Mouse (Mus musculus): Measurements from ENCODE around the gene Tubb5. TPM values are rescaled to one million over a fixed set of nuclear protein-coding genes. Genes with fewer than 3 reads are reported as not detected.

Tubb5 gene
- polyA plus RNA-seq, 1 experiment, result 1,430 TPM

- Histone ChIP-seq H3K36me3 (ENCODE audit: control insufficient read depth, insufficient read depth, low read length, poor library complexity, severe bottlenecking) (no peaks in the 10 kb centered on the region), H3K27ac (ENCODE audit: insufficient read depth, low read length) (no peak overlapping the region), H3K4me1 (ENCODE audit: control insufficient read depth, insufficient read depth, low read length) (peaks cover 2% of the 10 kb centered on the region), H3K9me3 (replicated peaks; ENCODE audit: control insufficient read depth, insufficient read depth, low read length, poor library complexity, severe bottlenecking) (no peaks in the 10 kb centered on the region), H3K4me3 (ENCODE audit: low read depth, low read length) (no peak overlapping the region), H3K27me3 (ENCODE audit: control insufficient read depth, insufficient read depth, low read length, poor library complexity, severe bottlenecking) (no peaks in the 10 kb centered on the region), H3K9ac (ENCODE audit: low read depth, poor library complexity, severe bottlenecking) (no peak overlapping the region)
- TF ChIP-seq POLR2A (IDR thresholded peaks at IDR 0.05; ENCODE audit: insufficient read depth, low read length) (no peak), EP300 (IDR thresholded peaks at IDR 0.05; ENCODE audit: insufficient read depth, low read depth, low read length) (no peak), CTCF (IDR thresholded peaks at IDR 0.05; ENCODE audit: low read depth, low read length) (no peak)
These were observed 35.1 kb downstream of the Tubb5 start for GRCm38 (mm10) chr17:35803020-35803419.

GRCm38 (mm10) chr17:35800905-35801304, 37.2 kb downstream of the Tubb5 start:
- Histone ChIP-seq H3K9ac (ENCODE audit: low read depth, poor library complexity, severe bottlenecking) (no peak overlapping the region), H3K4me3 (ENCODE audit: low read depth, low read length) (no peak overlapping the region), H3K36me3 (ENCODE audit: control insufficient read depth, insufficient read depth, low read length, poor library complexity, severe bottlenecking) (no peaks in the 10 kb centered on the region), H3K9me3 (replicated peaks; ENCODE audit: control insufficient read depth, insufficient read depth, low read length, poor library complexity, severe bottlenecking) (no peaks in the 10 kb centered on the region), H3K27me3 (ENCODE audit: control insufficient read depth, insufficient read depth, low read length, poor library complexity, severe bottlenecking) (no peaks in the 10 kb centered on the region), H3K4me1 (ENCODE audit: control insufficient read depth, insufficient read depth, low read length) (peaks cover 2% of the 10 kb centered on the region), H3K27ac (ENCODE audit: insufficient read depth, low read length) (no peak overlapping the region)
- TF ChIP-seq EP300 (IDR thresholded peaks at IDR 0.05; ENCODE audit: insufficient read depth, low read depth, low read length) (no peak), POLR2A (IDR thresholded peaks at IDR 0.05; ENCODE audit: insufficient read depth, low read length) (no peak), CTCF (IDR thresholded peaks at IDR 0.05; ENCODE audit: low read depth, low read length) (no peak)

- no peaks in the 10 kb centered on the region for H3K4me1 ChIP-seq (ENCODE audit: control insufficient read depth, insufficient read depth, low read length)
- H3K9me3 ChIP-seq (replicated peaks; ENCODE audit: control insufficient read depth, insufficient read depth, low read length, poor library complexity, severe bottlenecking), result no peaks in the 10 kb centered on the region
- H3K27ac ChIP-seq (ENCODE audit: insufficient read depth, low read length), result no peak overlapping the region
- no peak overlapping the region for H3K4me3 ChIP-seq (ENCODE audit: low read depth, low read length)
- TF ChIP-seq POLR2A (IDR thresholded peaks at IDR 0.05; ENCODE audit: insufficient read depth, low read length) (no peak), EP300 (IDR thresholded peaks at IDR 0.05; ENCODE audit: insufficient read depth, low read depth, low read length) (no peak), CTCF (IDR thresholded peaks at IDR 0.05; ENCODE audit: low read depth, low read length) (no peak)
- H3K27me3 ChIP-seq (ENCODE audit: control insufficient read depth, insufficient read depth, low read length, poor library complexity, severe bottlenecking), result no peaks in the 10 kb centered on the region
- H3K36me3 ChIP-seq (ENCODE audit: control insufficient read depth, insufficient read depth, low read length, poor library complexity, severe bottlenecking), result no peaks in the 10 kb centered on the region
- H3K9ac ChIP-seq (ENCODE audit: low read depth, poor library complexity, severe bottlenecking), result no peak overlapping the region
These were observed 41.3 kb downstream of the Tubb5 start for GRCm38 (mm10) chr17:35796835-35797234.

GRCm38 (mm10) chr17:35795656-35796055, 42.5 kb downstream of the Tubb5 start:
- TF ChIP-seq POLR2A (IDR thresholded peaks at IDR 0.05; ENCODE audit: insufficient read depth, low read length) (no peak), EP300 (IDR thresholded peaks at IDR 0.05; ENCODE audit: insufficient read depth, low read depth, low read length) (no peak), CTCF (IDR thresholded peaks at IDR 0.05; ENCODE audit: low read depth, low read length) (no peak)
- Histone ChIP-seq H3K9me3 (replicated peaks; ENCODE audit: control insufficient read depth, insufficient read depth, low read length, poor library complexity, severe bottlenecking) (no peaks in the 10 kb centered on the region), H3K4me3 (ENCODE audit: low read depth, low read length) (no peak overlapping the region), H3K4me1 (ENCODE audit: control insufficient read depth, insufficient read depth, low read length) (no peaks in the 10 kb centered on the region), H3K36me3 (ENCODE audit: control insufficient read depth, insufficient read depth, low read length, poor library complexity, severe bottlenecking) (no peaks in the 10 kb centered on the region), H3K27ac (ENCODE audit: insufficient read depth, low read length) (no peak overlapping the region), H3K9ac (ENCODE audit: low read depth, poor library complexity, severe bottlenecking) (no peak overlapping the region), H3K27me3 (ENCODE audit: control insufficient read depth, insufficient read depth, low read length, poor library complexity, severe bottlenecking) (no peaks in the 10 kb centered on the region)

- H3K4me1 ChIP-seq (ENCODE audit: control insufficient read depth, insufficient read depth, low read length), result no peaks in the 10 kb centered on the region
- H3K27ac ChIP-seq (ENCODE audit: insufficient read depth, low read length), result no peak overlapping the region
- no peak overlapping the region for H3K4me3 ChIP-seq (ENCODE audit: low read depth, low read length)
- no peak overlapping the region for H3K9ac ChIP-seq (ENCODE audit: low read depth, poor library complexity, severe bottlenecking)
- no peaks in the 10 kb centered on the region for H3K9me3 ChIP-seq (replicated peaks; ENCODE audit: control insufficient read depth, insufficient read depth, low read length, poor library complexity, severe bottlenecking)
- TF ChIP-seq EP300 (IDR thresholded peaks at IDR 0.05; ENCODE audit: insufficient read depth, low read depth, low read length) (no peak), POLR2A (IDR thresholded peaks at IDR 0.05; ENCODE audit: insufficient read depth, low read length) (no peak), CTCF (IDR thresholded peaks at IDR 0.05; ENCODE audit: low read depth, low read length) (no peak)
- no peaks in the 10 kb centered on the region for H3K36me3 ChIP-seq (ENCODE audit: control insufficient read depth, insufficient read depth, low read length, poor library complexity, severe bottlenecking)
- no peaks in the 10 kb centered on the region for H3K27me3 ChIP-seq (ENCODE audit: control insufficient read depth, insufficient read depth, low read length, poor library complexity, severe bottlenecking)
These were observed 43.0 kb downstream of the Tubb5 start for GRCm38 (mm10) chr17:35795099-35795498.

GRCm38 (mm10) chr17:35792837-35793236, 45.3 kb downstream of the Tubb5 start:
- Histone ChIP-seq H3K4me1 (ENCODE audit: control insufficient read depth, insufficient read depth, low read length) (no peaks in the 10 kb centered on the region), H3K36me3 (ENCODE audit: control insufficient read depth, insufficient read depth, low read length, poor library complexity, severe bottlenecking) (no peaks in the 10 kb centered on the region), H3K9ac (ENCODE audit: low read depth, poor library complexity, severe bottlenecking) (no peak overlapping the region), H3K4me3 (ENCODE audit: low read depth, low read length) (no peak overlapping the region), H3K27ac (ENCODE audit: insufficient read depth, low read length) (no peak overlapping the region), H3K9me3 (replicated peaks; ENCODE audit: control insufficient read depth, insufficient read depth, low read length, poor library complexity, severe bottlenecking) (no peaks in the 10 kb centered on the region), H3K27me3 (ENCODE audit: control insufficient read depth, insufficient read depth, low read length, poor library complexity, severe bottlenecking) (no peaks in the 10 kb centered on the region)
- TF ChIP-seq POLR2A (IDR thresholded peaks at IDR 0.05; ENCODE audit: insufficient read depth, low read length), result no peak
- no peak for TF ChIP-seq CTCF (IDR thresholded peaks at IDR 0.05; ENCODE audit: low read depth, low read length)
- no peak for TF ChIP-seq EP300 (IDR thresholded peaks at IDR 0.05; ENCODE audit: insufficient read depth, low read depth, low read length)
